Mouse (Mus musculus): ENCODE results near the gene Slc25a22.
"Not testable (repeated sequence)": the region's sequence is repeated elsewhere in the genome, so short reads cannot be mapped to it uniquely, and the experiment has no call there.

The Slc25a22 gene

GRCm38 (mm10) chr7:141457986-141458660 is 20.4 kb upstream of the Slc25a22 start:
- DNase-seq (ENCODE audit: low spot score in 2 of 2), result peak in 1 of 2 experiments; percentile 44

- DNase-seq (ENCODE audit: low spot score in 2 of 2), result no peak
These were observed 19.5 kb upstream of the Slc25a22 start for GRCm38 (mm10) chr7:141457236-141457635.

DNA sequence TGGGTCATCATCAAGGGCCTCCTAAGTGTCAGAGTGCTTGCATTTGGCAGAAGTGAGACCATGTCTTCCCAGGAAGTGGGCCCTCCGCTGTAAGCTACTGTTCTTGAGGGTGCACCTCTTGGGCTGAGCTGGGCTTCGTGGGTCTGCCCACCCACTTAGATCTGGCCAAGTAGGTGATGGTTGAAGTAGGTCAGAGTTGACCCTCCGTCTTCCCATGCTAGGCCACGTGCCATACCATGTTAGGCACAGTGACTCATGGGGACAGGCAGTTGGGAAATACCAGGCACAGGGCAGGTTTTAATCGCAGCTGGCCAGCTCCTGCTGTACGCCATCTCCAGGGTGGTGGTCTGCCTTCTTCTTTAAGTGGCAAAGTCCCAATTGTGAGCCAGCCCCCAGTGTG is 19.0 kb upstream of the Slc25a22 start:
- DNase-seq (ENCODE audit: low spot score in 2 of 2), result peak; percentile 54 to 65

DNA sequence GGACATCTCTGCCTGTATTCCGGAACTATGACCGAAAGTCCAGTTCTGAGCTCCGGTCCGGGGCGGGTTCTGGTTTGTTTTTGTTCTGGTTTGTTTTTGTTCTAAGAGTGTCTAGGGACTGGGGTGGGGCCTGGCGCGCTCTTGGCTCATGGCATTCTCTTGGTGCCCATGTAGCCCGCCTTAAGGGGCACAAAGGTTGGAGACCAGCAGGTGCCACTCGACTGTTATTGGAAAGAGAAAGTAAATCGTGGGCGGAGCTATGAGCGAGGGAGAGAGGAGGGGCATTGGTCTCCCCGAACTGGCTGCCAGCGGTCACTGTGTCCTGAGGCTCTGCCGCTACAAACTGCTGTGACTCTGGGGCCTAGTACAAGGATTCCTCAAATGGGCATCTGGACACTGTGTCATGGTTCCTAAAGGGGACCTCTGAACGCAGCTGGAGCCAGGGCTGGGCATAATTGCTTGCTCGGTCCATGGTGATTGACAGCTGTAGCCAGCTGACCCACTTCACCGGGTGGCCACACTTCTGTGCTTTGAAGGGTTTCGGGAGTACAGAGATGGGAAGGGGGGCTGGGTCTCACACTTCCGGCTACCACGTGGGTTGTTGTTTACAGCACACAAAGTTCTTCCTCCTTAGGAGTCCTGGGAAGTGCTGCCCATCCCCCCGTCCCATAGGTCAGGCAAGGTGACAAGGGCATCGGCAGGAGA is 18.1 kb upstream of the Slc25a22 start:
- peak; percentile 87 to 90 for DNase-seq (ENCODE audit: low spot score in 2 of 2)

GRCm38 (mm10) chr7:141454967-141455551 is 17.4 kb upstream of the Slc25a22 start, which contains the start of gene Pnpla2:
Gene Pnpla2, plus strand, starts transcription at chr7:141455198.
- peak; percentile 94 for DNase-seq (ENCODE audit: low spot score in 2 of 2)

DNA sequence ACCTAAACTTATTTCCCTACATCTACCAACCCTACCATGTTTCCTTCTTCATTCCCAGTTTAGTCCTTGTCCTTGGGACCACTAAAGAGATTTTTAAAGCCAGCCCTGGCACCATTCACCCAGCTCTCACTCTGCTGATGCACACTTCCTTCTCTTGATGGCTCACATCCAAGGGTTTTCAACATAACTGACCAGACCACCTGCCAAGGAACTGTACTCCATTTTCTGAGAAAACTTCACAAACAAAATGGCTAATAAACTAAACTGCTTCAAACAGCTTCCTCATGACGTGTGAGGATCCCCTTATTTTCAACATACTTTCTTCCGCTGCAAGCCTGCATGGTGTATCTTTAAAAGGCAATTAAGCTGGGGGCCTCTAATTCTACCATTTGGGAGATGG is 15.9 kb upstream of the Slc25a22 start:
- no peak for DNase-seq (ENCODE audit: low spot score in 2 of 2)

- DNase-seq (ENCODE audit: low spot score in 2 of 2), result no peak
These were observed 14.2 kb upstream of the Slc25a22 start for GRCm38 (mm10) chr7:141451928-141452327.

GRCm38 (mm10) chr7:141447110-141447991 is 9.7 kb upstream of the Slc25a22 start, which contains the start of gene Rplp2:
Gene Rplp2, plus strand, starts transcription at chr7:141447370.
- DNase-seq (ENCODE audit: low spot score in 2 of 2), result peak; percentile 92 to 96

DNA sequence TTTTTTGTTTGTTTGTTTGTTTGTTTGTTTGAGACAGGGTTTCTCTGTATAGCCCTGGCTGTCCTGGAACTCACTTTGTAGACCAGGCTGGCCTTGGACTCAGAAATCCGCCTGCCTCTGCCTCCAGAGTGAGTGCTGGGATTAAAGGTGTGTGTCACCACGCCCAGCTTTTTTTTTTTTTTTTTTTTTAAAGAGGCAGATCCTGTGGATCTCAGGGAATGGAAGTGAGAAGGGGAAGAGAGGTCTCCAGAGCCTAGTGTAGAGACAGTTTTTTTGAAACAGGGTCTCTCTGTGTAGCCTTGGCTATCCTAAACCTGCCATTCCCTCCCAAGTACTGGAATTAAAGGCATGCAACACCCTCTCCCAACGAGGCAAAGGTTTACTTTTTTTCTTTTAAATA is 8.7 kb upstream of the Slc25a22 start:
- DNase-seq (ENCODE audit: low spot score in 2 of 2), result not testable (repeated sequence)

- DNase-seq (ENCODE audit: low spot score in 2 of 2), result peak in 1 of 2 experiments; percentile 57
These were observed 6.1 kb upstream of the Slc25a22 start, which contains the start of gene Pidd1 for GRCm38 (mm10) chr7:141443828-141444237. Gene Pidd1, minus strand, starts transcription at chr7:141444025.

DNA sequence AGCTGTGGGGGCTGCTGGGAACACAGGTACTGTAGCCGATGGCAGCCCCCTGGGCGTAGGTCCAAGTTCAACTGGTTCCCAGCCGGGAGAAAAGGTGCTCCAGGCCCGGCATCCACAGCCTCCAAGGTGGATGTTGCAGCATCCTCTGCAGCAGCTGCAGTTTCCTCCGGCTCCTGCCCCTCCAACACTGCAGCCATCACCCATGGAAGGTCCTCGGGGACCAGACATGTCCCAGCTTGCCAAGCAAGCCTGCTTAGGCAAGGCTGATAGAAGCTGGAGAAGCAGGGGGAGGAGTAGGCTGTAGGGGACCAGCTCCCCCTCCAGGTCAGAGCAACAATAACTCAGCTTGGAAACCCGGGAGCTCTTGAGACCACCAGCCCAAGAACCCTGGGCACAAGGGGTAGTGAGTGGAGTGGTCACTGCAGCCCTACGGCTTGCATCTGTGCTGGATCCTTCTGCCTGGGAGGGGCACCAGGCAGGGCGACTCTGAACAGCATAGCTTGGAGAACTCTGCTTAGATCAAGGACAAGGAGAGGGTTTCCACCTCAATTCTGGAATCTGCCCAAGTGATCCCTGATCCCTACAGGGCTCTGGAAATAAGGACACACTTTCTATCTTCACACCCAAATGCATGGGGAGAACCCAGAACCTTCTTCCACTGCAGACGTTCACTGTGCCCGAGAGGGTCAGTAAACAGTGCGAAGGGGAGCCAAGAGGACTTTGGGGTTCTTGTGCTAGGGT is 5.6 kb upstream of the Slc25a22 start:
- DNase-seq (ENCODE audit: low spot score in 2 of 2), result peak in 1 of 2 experiments; percentile 18

GRCm38 (mm10) chr7:141442199-141442598 is 4.5 kb upstream of the Slc25a22 start:
- no peak for DNase-seq (ENCODE audit: low spot score in 2 of 2)

- DNase-seq (ENCODE audit: low spot score in 2 of 2), result no peak
These were observed 3.8 kb upstream of the Slc25a22 start for GRCm38 (mm10) chr7:141441460-141441859.

DNA sequence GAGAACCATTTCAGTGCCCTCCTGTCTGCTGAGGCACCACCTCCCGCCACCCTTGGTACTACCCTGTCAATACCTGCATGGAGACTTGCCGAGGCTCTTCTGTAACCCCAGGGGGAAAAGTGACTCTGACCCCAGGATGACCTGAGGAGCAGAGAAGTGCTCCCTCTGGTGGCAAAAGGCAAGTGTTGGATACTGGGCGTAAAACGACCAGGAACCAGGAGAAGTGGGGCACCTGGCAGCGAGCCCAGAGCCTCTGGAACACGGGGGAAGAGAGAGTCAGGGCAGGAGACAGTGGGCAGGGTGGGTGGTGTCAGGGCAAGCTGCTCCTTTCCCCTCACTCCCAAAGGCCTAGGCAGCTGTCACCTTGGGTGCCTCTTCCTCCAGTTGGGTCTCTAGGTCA is 2.9 kb upstream of the Slc25a22 start:
- peak in 1 of 2 experiments; percentile 28 for DNase-seq (ENCODE audit: low spot score in 2 of 2)

GRCm38 (mm10) chr7:141439811-141440210 is 2.1 kb upstream of the Slc25a22 start:
- DNase-seq (ENCODE audit: low spot score in 2 of 2), result no peak

DNA sequence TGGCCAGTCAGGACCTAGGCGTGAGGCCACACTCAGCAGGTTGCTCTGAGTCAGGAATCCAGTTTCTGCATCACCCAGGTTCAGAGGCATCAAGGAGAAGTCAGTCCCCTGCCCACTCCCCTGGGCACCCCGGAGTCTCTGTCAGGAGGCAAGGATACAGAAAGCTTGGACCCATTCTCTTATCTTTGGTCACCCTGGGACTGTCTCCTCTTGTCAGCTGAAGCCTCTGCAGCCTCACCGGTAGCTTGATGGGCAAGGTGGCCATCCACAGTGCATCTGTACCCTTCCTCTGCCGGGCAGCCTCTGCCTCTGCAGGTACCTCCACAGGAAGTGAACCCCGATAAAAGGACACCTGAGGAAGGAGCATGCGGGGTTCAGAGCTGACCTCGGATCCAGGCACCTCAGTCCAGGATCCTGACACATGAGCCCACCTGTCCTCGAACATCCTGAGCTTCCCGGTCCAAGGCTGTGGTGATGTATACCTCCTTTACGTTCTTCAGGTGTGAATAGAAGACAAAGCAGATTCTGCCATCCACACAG is 1.5 kb upstream of the Slc25a22 start:
- no peak for DNase-seq (ENCODE audit: low spot score in 2 of 2)

DNA sequence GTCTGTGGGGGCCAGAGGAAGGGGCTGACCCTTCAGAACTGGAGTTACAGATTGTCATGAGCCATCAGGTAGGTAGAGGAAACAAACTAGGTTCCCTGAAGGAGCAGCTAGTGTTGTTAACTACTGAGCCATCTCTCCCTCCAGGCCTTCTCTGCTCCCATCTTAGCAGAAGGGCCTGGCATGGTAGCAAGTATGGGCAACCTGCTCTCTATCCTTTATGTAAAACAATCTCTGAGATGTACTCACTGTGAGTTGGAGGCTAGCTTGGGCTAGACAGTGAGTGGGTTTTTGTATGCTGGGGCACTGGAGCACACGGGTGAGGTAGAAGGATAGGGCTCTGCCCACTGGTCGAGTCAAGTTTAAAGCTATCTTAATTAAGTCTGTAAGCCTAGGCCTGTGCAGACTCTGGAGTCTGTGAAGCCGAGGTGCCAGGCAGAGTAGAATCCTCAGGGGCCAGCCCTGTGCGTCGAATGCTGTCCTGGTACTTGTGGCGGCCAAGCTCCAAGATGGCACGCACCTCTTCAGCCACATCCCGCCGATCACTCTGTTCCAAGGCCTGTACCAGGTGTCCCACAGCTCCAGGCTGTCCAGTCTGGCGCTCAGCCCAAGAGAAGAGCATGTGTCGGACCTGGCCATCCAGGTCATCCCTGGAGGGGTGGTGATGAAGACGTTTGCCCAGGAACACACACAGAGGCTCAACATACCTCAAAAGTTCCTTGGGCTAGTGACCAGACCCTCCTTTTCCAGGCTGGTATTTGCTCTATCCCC is 693 bp upstream of the Slc25a22 start:
- DNase-seq (ENCODE audit: low spot score in 2 of 2), result no peak

DNA sequence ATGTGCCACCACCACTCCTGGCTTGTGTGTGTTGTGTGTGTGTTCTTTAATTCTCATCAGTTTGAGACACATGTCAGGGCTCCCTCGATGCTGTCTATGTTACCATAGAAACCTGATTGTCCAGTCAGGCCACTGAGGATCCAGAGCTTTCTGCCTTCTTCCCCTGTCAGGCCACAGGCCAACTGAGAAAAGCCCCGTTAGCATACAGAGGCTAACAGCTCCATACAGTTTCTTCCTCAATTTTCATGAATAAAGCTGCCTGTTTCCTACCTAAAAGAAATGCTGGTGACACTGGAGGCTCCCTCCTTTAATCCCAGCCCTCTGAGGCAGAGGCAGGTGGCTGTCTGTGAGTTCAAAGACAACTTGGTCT is 1.2 kb downstream of the Slc25a22 start:
- DNase-seq (ENCODE audit: low spot score in 2 of 2), result no peak

DNA sequence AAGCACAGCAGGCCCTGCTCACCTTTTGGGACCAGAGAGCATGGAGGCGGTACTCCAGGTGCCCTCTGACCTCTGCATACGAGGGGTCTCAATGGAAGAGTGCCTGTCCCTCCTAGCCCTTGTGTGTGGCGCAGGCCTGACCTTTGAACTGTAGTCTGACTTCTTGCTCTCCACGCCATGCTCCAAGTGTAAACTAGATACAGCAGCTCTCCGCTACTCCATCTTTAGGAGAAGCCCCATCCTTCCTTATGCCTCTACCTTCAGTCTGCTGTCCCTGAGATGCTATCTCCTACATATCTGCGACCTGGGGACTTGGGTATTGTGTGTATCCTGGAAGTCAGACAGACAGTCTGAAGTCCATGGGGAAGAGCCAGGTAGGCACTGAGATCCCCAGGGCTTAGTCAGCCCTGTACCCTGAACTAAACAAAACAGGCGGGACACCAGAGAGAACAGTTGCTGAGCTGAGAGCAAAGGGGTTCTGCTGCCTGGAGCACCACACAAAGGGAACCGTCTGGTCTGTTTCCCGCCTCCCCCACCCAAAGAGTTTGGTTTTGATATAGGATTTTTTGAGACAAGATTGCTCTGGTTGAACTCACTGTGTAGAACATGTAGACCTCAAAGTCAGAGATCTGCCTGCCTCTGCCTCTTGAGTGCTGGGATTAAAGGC is 1.7 kb downstream of the Slc25a22 start:
- DNase-seq (ENCODE audit: low spot score in 2 of 2), result no peak

All from heart, adult 9 months (tissue).